Mouse (Mus musculus): ENCODE measurements around the gene Cd3eap.
A peak's percentile ranks its signal among the peaks of the same experiment; 100 is the strongest.

Gene Cd3eap

GRCm38 (mm10) chr7:19361720-19362119 is 2.4 kb upstream of the Cd3eap start:
- peak; percentile 74 for DNase-seq

GRCm38 (mm10) chr7:19360944-19361343 is 1.7 kb upstream of the Cd3eap start:
- peak; percentile 91 for DNase-seq

GRCm38 (mm10) chr7:19359892-19360641 is 784 bp upstream of the Cd3eap start:
- DNase-seq = peak; percentile 66

DNA sequence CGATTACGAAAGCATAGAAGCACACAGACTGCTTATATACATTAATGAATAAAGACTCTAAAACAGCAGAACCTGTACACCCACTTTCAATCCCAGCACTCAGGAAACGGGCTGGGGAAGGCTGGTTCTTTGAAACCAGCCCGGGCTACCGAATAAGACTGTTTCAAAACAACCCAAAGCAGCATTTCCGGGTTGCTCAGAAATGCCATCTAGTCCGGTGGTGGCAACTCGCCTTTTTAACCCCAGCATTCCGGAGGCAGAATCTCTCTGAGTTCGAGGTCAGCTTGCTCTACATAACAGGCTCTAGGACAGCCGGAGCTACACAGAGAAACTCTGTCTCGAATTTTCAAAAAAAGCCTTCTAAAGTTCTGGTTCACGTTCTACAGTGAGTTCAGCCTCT is 649 bp downstream of the Cd3eap start:
- no peak for DNase-seq

GRCm38 (mm10) chr7:19357381-19358375 is 1.6 kb downstream of the Cd3eap start:
- no peak for DNase-seq

DNA sequence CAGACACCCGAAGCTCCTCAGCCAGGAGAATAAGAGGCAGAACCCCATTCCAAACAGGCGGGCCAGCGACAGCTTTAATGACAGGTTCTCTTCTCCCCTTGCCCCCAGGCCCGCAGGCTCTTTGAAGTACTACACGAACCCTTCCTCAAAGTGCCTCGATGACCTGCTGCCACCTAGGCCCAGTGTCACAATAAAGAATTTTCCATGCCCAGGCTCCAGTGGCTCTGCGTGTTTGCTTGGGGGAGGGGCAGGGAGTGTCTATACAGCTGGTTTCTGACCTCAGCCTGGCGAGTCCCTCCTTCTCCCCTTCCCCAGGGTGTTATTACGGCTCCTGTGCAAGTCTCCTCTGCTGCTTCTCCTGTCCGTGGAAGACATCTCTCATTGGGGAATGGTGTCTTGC is 3.0 kb downstream of the Cd3eap start:
- DNase-seq = no peak

DNA sequence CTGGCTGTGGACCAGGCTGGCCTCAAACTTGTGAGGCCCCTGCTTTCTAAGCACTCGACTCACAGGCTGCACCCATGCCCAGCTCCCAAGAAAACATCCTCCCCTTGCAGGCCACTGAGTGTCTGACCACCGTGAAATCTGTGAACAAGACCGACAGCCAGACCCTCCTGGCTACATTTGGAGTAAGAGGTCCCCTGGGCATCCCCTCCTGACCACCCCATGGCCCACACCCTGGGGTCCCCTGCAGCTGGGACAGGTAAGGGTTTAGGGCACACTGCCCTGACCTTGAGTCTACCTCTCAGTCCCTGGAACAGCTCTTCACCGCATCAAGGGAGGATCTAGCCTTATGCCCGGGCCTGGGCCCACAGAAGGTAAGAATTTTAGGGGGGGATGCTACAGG is 4.3 kb downstream of the Cd3eap start:
- DNase-seq = no peak

DNA sequence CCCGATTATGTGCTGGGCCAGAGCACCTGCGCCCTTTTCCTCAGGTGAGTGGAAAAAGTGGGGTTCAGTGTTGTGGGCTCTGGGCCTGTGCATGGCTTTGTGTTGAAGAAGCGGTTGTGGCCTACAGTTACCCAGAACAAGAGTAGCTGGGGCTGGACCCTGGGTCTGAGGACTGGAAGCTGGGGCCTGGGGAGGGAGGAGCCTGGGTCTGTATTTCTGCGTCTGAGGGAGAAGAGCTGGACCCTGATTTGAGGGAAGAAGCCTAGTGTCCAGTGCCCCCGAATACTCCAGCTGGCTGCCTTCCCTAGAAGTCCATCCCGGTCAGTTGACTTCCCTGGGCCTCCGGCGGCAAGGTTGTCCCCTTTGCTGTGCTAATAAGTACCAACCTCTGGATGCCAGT is 9.1 kb downstream of the Cd3eap start:
- DNase-seq = no peak

DNA sequence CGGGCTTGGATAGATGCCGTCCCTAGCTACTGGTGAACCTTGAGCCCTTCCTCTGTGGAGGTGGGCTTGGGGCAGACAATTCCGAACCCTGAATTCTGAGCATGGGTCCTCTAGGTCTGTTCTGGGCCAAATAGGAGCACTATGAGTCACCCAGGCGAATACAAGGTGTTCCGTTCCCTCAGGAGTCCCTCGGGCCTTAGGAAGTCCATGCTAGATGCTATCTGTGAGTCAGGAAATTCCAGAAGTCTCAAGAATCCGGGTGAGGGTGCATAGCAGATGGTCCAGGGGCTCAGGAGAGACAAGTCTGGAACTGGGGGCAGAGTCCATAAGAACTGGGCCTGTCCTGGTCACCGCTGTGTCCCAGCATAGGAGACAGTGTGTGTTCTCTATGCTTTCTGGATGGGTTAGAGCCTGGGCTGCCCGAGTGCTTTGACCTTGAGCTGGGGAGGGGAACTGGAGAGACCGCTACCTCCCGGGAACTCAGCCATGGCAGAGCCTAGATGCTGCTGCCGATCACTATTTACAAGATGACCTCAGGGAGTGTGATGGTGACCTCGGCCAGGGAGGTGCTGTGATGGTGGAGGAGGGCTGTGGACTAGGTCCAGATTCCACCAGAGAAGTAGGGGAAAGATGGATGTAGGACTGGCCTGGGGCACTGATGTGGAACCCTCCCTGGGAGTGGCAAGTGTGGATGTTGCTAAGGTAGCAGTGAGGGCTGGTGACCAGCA is 9.9 kb downstream of the Cd3eap start:
- DNase-seq = no peak

DNA sequence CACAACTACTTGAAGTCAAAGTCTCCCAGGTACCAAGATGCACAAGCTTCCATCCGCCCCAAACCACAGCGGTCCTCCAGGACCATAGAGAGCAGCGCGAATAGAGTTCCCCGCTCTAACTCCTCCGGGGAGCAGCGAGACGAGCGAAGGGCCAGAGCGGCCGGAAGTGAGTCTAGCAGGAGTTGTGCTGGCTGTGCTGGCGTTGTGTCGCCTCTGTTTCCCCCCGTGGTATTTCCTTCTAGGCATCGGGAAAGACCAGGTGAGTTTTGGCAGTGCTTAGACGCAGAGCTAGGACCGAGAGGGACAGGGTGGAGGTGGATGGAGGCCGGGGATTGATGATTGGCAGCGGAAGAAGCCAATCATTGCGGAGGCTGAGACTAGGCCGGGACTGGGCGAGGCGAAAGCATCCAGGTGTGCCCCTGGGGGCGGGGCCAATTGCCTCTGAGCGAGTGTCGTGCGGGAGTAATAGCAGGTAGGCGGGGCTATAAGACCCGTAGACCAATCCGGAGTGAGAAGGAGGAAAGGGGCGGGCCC is 14.3 kb downstream of the Cd3eap start:
- peak; percentile 97 for DNase-seq

DNA sequence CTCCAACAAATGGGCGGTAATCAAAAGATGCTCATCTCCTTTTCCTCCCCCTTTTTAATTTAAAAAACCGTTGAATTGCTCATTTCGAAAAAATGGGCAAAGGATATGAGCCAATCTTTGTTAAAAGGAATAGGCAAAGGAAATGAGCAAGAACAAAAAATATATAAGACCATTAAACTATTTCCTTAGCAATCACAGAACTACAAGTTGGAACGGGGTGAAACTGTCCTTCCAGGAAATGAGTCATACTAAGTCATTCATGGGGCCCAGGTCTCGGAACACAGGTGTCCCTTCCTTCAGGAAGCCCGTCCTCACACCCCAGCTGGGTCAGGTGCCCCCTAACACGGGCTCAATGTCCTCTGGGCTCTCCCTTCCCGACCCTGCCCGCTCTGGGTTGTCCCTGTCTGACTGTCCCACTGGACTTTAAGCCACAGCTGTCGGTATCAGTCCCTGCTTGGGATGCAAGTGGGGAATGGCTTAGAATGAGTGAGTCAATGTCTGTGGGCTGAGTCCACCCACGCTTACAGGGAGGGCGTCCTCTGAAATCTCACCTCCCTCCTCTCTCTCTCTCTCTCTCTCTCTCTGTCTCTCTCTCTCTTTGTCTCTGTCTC is 14.9 kb downstream of the Cd3eap start, which contains the start of gene Ercc1:
Ercc1 (plus strand) TSS at position 542 of the 611 bp plus-strand sequence.
- DNase-seq = no peak

- DNase-seq = peak; percentile 66
Observed at GRCm38 (mm10) chr7:19343210-19343808, 16.0 kb downstream of the Cd3eap start.

- DNase-seq = peak; percentile 90
Observed at GRCm38 (mm10) chr7:19342481-19343027, 16.7 kb downstream of the Cd3eap start.

DNA sequence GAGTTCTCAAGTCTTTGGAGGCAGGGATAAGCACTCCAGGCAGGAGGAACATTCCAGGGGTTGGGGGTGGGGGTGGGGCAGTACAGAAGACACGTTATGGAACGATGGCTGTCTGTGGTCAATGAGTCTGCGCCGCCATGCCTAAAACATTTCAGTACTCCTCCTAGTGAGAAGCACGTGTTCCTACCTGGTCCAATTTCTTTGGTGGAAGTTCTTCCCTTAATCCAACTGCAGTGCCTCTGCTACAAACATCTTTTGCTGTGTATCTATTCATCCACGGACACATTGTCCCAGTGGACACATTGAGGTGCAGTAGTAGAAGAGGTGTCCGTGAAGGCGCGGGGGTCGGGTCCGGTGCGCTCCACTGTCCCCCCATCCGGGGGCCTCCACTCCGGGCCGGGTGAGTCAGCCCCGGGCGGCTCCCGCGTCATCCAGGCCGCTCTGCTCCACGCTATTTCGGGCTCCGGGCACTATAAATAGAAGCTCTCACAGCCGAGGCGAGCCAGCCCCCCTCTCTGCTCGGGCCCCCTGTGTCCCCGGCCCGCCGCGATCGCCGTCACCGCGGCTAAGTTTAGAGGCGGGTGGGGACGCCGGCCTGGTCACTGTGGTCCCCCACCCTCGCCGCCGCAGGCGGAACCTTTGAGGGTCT is 17.4 kb downstream of the Cd3eap start:
- no peak for DNase-seq

DNA sequence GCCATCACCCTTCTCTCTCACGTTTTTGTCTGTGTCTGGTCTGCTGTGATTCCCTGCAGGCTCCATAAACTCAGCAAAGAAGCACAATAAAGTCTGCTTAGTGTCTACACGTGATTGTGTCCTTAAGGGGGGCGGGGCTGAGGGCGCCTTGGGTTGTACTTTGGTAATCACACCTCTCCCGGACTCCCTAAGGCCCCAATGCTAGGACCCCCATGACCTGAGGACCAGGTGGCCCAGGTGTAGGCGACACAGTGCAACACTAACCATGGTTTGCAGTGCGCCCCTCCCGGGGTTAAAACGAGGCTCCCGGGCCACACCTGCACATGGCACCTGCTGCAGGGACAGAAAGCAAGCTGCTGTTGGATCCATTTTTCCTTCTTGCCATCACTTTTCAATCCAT is 18.0 kb downstream of the Cd3eap start:
- no peak for DNase-seq

DNA sequence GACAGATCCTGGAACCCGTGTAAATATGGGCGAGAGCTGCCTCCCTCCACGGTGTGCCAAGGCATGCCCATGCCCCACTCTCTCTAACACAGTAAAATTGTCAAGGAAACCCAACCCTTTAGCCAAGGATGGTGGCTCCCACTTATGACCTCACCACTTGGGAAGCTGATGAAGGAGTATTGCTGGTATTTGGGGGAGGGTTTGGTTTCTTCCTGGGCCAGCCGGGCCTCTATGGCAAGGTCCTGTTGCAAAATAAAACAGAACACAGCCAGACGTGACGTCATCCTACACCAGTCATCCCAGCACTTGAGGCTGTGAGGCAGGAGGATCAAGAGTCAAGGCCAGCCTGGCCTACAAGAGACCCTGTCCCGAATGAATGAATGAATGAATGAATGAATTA is 20.7 kb downstream of the Cd3eap start:
- no peak for DNase-seq

DNA sequence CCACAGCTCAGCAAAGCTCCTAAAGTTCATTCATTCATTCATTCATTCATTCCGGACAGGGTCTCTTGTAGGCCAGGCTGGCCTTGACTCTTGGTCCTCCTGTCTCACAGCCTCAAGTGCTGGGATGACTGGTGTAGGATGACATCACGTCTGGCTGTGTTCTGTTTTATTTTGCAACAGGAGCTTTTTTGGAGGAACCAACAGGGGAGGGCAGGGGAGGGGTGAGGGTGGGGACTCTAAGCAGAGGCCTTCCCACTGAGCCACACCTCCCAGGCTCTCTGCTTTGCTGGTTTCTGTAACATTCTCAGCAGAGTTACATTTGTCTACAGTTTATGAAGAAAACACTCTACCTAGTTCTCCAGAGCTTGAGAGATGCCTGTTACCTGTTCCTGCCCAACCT is 21.2 kb downstream of the Cd3eap start:
- DNase-seq = no peak

- no peak for DNase-seq
Observed at GRCm38 (mm10) chr7:19337122-19337521, 22.2 kb downstream of the Cd3eap start.

- no peak for DNase-seq
Observed at GRCm38 (mm10) chr7:19335583-19335982, 23.7 kb downstream of the Cd3eap start.

- peak; percentile 72 for DNase-seq
Observed at GRCm38 (mm10) chr7:19332709-19333352, 26.5 kb downstream of the Cd3eap start.

- no peak for DNase-seq
Observed at GRCm38 (mm10) chr7:19331910-19332309, 27.4 kb downstream of the Cd3eap start.
